Mouse (Mus musculus): ENCODE data around the gene Cfap99. TPM values are rescaled to one million over a fixed set of nuclear protein-coding genes. Genes with fewer than 3 reads are reported as not detected.

The Cfap99 gene
- polyA plus RNA-seq, 1 experiment from 2014 or later = 0.08 TPM

DNA sequence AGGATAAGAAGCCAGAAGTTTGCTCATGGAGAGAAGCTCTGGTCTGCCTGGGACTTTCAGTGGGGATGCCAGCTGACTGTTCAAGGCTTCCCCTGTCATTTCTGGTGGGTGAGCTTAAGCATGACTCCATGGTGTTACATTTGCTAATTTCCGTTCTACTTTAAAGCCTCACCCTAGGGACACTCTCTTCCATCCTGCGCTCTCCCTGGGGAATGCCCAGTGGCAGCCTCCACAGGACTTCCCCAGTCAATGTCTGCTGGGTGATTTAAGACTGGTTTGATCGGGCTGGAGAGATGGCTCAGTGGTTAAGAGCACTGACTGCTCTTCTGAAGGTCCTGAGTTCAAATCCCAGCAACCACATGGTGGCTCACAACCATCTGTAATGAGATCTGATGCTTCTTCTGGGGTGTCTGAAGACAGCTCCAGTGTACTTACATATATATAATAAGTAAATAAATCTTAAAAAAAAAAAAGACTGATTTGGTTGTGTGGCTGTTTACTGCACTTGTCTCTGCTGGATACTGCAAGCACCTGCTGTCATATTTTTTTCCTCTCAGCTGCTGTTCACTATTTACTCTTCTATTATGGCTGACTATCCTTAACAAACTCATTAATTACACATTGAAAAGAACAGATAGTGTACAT lies 29.1 kb upstream of the Cfap99 start:
- Histone ChIP-seq H3K36me3 (no peaks in the 10 kb centered on the region), H3K4me3 (no peak overlapping the region), H3K9me3 (replicated peaks) (no peaks in the 10 kb centered on the region), H3K4me2 (no peak overlapping the region), H3K27me3 (no peaks in the 10 kb centered on the region), H3K4me1 (replicated peaks) (no peaks in the 10 kb centered on the region), H3K9ac (no peak overlapping the region), H3K27ac (no peak overlapping the region)
- WGBS = 71% methylated on average over 3 of the region's 3 CpGs
- no peak for ATAC-seq (replicated peaks; ENCODE audit: insufficient number of reproducible peaks, insufficient read depth, low FRiP score, low read depth)

DNA sequence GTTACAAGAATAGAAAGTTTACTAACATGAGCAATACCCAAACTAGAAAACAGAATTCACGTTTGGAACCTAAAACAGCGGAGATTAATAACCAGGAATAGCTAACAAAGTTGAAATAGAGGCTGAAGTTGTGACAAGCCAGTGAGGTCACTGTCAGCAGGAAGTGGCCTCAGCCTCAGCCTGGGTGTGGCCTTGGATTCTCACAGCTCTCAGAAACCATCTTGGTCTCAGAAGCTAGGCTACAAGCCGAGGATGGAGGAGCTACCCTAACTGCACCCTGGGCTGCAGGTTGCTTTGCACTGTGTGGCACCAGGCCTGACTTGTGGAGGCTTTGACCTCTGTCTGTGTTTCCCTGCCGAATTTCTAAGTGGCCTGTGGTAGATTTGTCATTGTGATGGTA lies 22.3 kb upstream of the Cfap99 start:
- Histone ChIP-seq H3K9ac (no peak overlapping the region), H3K4me2 (no peak overlapping the region), H3K27me3 (no peaks in the 10 kb centered on the region), H3K36me3 (no peaks in the 10 kb centered on the region), H3K9me3 (replicated peaks) (no peaks in the 10 kb centered on the region), H3K4me1 (replicated peaks) (peaks cover 3% of the 10 kb centered on the region; the same call in 1 of the 2 replicates), H3K4me3 (no peak overlapping the region), H3K27ac (no peak overlapping the region)
- ATAC-seq (replicated peaks; ENCODE audit: insufficient number of reproducible peaks, insufficient read depth, low FRiP score, low read depth) = no peak
- 57% methylated on average over 4 of the region's 4 CpGs for WGBS

DNA sequence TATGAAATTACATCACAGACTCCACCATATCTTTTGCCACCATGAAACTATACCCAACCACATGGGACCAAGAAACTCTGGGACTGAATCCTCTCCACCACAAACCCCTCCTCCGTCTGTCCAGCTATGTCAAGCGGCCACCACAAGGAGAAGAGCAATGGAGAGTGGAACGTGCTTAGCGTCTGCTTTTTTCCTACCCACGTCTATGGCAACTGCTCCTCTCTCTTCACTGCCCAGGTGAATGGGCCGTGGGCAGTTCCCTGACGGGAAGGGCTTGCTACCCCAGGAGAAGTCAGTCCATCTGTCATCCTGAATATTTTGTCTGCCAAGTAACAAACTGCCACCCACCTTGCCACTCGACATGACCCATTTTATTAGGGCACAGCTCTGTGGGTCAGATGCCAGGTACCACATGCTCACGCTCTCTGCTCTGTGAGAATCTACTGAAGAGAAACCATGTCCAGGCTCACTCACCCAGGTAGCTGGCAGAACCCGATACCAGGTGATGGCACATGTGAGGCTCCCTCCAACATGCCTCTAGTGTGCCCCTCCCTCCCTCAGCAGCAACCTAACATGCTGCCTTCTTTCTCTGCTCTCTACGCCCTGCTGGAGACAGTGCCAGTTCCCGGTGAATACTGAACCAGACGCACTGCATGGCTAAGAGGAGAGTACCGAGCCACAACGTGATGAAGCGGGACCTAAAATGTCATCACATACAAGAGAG lies 19.0 kb upstream of the Cfap99 start:
- no peak overlapping the region for H3K4me3 ChIP-seq
- WGBS = 72% methylated on average over 16 of the region's 16 CpGs
- H3K4me2 ChIP-seq = 0 out of 2 replicates have a peak overlapping the region, but pooled peaks have one; percentile 15
- H3K27me3 ChIP-seq = no peaks in the 10 kb centered on the region
- H3K27ac ChIP-seq = no peak overlapping the region
- H3K9ac ChIP-seq = no peak overlapping the region
- H3K36me3 ChIP-seq = no peaks in the 10 kb centered on the region
- ATAC-seq (replicated peaks; ENCODE audit: insufficient number of reproducible peaks, insufficient read depth, low FRiP score, low read depth) = no peak
- H3K4me1 ChIP-seq (replicated peaks) = peaks cover 3% of the 10 kb centered on the region; the same call in 1 of the 2 replicates
- no peaks in the 10 kb centered on the region for H3K9me3 ChIP-seq (replicated peaks)

DNA sequence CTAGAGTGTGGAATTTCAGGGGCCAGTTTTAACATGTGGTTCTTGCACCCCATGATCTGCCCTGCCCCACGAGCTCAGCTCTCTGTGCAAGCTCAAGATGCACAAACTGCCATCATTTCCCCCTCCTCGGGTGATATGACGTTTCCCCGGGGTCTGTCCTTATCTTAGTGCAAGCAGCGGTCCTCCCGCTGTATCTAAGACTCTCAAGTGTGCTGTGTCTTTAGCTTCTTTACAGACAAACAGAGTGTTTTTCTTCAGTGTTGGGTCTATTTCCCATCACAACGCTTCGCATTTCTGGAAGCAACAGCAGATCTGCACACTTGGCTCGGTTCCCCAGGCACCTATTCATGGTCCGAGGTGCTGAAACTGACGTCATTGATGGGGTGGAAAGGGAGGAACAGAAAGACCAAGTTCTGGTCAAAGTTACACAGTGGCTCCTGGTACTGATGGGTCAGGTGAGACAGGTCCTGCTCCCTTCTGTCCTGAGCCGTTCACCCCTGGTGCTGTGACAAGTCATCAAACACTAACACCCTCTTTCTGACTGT lies 18.4 kb upstream of the Cfap99 start:
- WGBS = 38% methylated on average over 12 of the region's 12 CpGs
- no peaks in the 10 kb centered on the region for H3K36me3 ChIP-seq
- peaks cover 3% of the 10 kb centered on the region; the same call in 1 of the 2 replicates for H3K4me1 ChIP-seq (replicated peaks)
- no peak for ATAC-seq (replicated peaks; ENCODE audit: insufficient number of reproducible peaks, insufficient read depth, low FRiP score, low read depth)
- H3K27me3 ChIP-seq = no peaks in the 10 kb centered on the region
- 0 out of 2 replicates have a peak overlapping the region, but pooled peaks have one; percentile 15 for H3K4me2 ChIP-seq
- no peak overlapping the region for H3K9ac ChIP-seq
- no peak overlapping the region for H3K27ac ChIP-seq
- no peaks in the 10 kb centered on the region for H3K9me3 ChIP-seq (replicated peaks)
- H3K4me3 ChIP-seq = no peak overlapping the region

DNA sequence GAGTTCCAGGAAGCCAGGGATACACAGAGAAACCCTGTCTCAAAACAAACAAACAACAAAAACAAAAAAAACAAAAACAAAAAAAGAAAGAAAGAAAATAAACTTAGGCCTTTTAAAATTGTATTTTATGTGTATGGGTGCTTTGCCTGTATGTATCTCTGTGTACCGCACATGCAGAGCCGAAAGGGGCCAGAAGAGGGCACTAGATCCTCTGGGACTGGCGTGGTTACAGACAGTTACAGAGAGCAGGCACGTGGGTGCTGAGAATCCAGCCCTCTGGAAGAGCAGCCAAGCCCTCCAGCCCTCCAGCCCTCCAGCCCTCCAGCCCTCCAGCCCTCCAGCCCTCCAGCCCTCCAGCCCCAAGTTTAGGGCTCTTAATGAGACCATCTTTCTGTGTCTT lies 16.7 kb upstream of the Cfap99 start:
- Histone ChIP-seq H3K9me3 (replicated peaks) (no peaks in the 10 kb centered on the region), H3K36me3 (no peaks in the 10 kb centered on the region), H3K4me3 (no peak overlapping the region), H3K27ac (no peak overlapping the region), H3K9ac (no peak overlapping the region), H3K4me1 (replicated peaks) (peaks cover 6% of the 10 kb centered on the region; the same call in 1 of the 2 replicates), H3K27me3 (no peaks in the 10 kb centered on the region), H3K4me2 (no peak overlapping the region)
- WGBS = 36% methylated on average over 4 of the region's 4 CpGs
- no peak for ATAC-seq (replicated peaks; ENCODE audit: insufficient number of reproducible peaks, insufficient read depth, low FRiP score, low read depth)

DNA sequence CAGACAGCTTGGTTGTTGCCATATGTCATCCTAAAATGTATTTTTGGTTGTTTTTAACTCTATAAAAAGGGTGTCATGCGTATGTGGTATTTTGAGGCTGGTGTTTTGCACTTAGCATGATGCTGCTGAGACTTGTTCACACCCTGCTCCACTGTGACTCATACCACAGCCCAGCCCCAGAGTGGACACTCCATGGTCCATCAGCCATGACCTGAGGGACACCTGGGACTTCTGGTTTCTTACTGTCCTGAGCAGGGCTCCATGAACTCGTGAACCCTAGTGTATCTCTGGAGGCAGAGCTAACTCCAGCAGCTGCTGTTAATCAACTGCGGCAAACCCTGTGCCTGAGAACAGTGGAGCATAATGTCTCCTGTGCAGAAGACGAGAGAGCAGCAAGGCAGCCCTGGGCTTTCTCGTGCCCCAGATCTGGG lies 15.1 kb upstream of the Cfap99 start:
- Histone ChIP-seq H3K4me1 (replicated peaks) (peaks cover 6% of the 10 kb centered on the region; the same call in 1 of the 2 replicates), H3K4me3 (no peak overlapping the region), H3K27ac (no peak overlapping the region), H3K9ac (no peak overlapping the region), H3K4me2 (no peak overlapping the region), H3K36me3 (no peaks in the 10 kb centered on the region), H3K27me3 (no peaks in the 10 kb centered on the region), H3K9me3 (replicated peaks) (no peaks in the 10 kb centered on the region)
- no peak for ATAC-seq (replicated peaks; ENCODE audit: insufficient number of reproducible peaks, insufficient read depth, low FRiP score, low read depth)
- 67% methylated on average over 5 of the region's 5 CpGs for WGBS

DNA sequence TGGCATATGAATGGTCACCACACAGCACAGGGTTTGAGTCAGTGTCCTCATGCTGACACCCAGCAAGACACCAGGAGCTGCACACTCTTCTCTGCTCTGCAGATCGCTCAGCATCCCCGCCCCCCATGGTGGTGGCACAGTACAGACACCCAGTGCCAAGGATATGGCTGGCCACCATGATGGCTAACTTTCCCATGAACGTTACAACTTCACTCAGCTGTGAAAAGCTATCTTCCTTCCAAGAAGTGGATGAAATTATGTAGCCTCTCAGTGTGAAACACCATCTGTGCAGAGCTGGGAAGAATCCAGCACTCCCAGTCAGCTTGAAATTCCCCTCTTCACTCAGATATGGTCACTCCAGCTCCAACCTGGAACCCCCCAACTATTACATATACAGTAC lies 14.1 kb upstream of the Cfap99 start:
- no peak overlapping the region for H3K4me2 ChIP-seq
- H3K4me3 ChIP-seq = no peak overlapping the region
- H3K36me3 ChIP-seq = no peaks in the 10 kb centered on the region
- no peak overlapping the region for H3K27ac ChIP-seq
- H3K9me3 ChIP-seq (replicated peaks) = no peaks in the 10 kb centered on the region
- 73% methylated on average over 3 of the region's 3 CpGs for WGBS
- no peaks in the 10 kb centered on the region for H3K27me3 ChIP-seq
- no peak overlapping the region for H3K9ac ChIP-seq
- no peak for ATAC-seq (replicated peaks; ENCODE audit: insufficient number of reproducible peaks, insufficient read depth, low FRiP score, low read depth)
- H3K4me1 ChIP-seq (replicated peaks) = peaks cover 6% of the 10 kb centered on the region; the same call in 1 of the 2 replicates

DNA sequence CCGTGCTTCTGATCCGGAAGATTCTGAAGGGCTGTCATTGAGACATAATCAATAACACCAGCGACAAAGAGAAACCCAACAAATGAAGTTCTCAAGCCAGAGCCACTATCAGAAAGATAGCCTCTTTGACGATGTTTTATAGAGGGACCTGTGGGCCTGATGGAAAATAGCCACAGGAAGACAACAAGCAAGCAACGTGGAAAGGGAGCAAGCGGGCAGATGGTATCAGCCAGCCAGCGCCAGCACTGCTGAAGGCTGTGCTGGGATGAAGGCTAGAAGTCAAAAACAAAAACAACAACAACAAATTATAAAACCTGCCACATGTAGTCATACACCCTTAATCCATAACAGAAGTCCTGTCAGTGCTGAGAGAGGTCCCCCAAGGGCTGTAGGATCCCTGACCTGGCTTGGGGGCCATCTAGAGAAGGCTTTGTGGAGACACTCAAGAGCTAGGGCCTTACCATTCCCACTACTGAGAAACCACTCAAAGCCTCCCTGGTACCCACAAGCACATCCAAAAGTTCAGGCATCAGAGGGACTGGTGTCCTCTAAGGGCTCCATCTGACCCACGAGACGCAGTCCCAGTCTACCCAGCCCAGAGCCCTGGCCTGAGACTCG lies 13.6 kb upstream of the Cfap99 start:
- Histone ChIP-seq H3K4me3 (no peak overlapping the region), H3K36me3 (no peaks in the 10 kb centered on the region), H3K4me1 (replicated peaks) (peaks cover 3% of the 10 kb centered on the region; the same call in 1 of the 2 replicates), H3K9me3 (replicated peaks) (no peaks in the 10 kb centered on the region), H3K4me2 (no peak overlapping the region), H3K27ac (no peak overlapping the region), H3K9ac (no peak overlapping the region), H3K27me3 (no peaks in the 10 kb centered on the region)
- WGBS = 85% methylated on average over 10 of the region's 10 CpGs
- ATAC-seq (replicated peaks; ENCODE audit: insufficient number of reproducible peaks, insufficient read depth, low FRiP score, low read depth) = no peak

DNA sequence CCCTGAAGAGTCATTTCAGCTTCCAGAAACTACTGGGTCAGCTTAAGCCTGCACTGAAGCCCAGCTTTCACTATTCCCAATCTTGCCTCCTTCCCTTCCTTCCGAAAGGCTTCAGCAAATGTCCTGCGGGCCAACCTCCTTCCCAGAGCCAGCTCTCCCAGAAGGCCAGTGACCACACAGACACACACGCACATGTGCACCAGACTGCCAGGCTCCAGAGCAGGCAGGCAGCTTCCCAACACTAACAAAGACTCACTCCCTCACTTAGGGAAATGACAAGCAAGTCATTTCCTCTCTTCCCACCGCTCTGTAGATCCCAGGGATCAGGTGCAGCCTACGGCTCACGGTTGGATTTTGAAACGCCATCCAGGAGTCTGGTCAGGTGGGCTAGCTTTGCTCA lies 12.2 kb upstream of the Cfap99 start:
- H3K4me2 ChIP-seq = no peak overlapping the region
- no peak overlapping the region for H3K9ac ChIP-seq
- no peaks in the 10 kb centered on the region for H3K9me3 ChIP-seq (replicated peaks)
- H3K27ac ChIP-seq = no peak overlapping the region
- 61% methylated on average over 7 of the region's 7 CpGs for WGBS
- peaks cover 7% of the 10 kb centered on the region for H3K4me1 ChIP-seq (replicated peaks)
- H3K27me3 ChIP-seq = no peaks in the 10 kb centered on the region
- no peak overlapping the region for H3K4me3 ChIP-seq
- no peaks in the 10 kb centered on the region for H3K36me3 ChIP-seq
- ATAC-seq (replicated peaks; ENCODE audit: insufficient number of reproducible peaks, insufficient read depth, low FRiP score, low read depth) = no peak

DNA sequence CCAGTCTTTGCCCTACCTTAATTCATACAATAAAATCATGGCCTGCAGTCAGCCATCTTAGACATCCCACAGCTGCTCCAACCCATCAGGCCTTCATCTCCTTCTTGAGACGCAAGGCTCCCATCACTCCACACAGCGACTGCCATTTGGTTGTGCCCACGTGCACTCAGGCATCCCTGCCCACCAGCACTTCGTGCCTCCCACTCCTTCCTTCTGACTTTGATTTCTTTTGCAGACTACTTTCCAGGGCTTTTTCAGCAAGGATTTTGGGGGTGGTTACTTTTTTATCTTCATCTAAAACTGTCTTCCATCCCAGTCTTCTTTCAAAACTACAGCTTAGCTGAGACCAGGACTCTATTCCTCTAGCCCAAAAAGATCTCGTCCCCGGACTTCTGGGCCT lies 11.7 kb upstream of the Cfap99 start:
- no peak overlapping the region for H3K4me3 ChIP-seq
- 71% methylated on average over 6 of the region's 6 CpGs for WGBS
- H3K9me3 ChIP-seq (replicated peaks) = no peaks in the 10 kb centered on the region
- no peaks in the 10 kb centered on the region for H3K36me3 ChIP-seq
- no peaks in the 10 kb centered on the region for H3K27me3 ChIP-seq
- no peak overlapping the region for H3K27ac ChIP-seq
- ATAC-seq (replicated peaks; ENCODE audit: insufficient number of reproducible peaks, insufficient read depth, low FRiP score, low read depth) = no peak
- peaks cover 11% of the 10 kb centered on the region for H3K4me1 ChIP-seq (replicated peaks)
- no peak overlapping the region for H3K9ac ChIP-seq
- no peak overlapping the region for H3K4me2 ChIP-seq

DNA sequence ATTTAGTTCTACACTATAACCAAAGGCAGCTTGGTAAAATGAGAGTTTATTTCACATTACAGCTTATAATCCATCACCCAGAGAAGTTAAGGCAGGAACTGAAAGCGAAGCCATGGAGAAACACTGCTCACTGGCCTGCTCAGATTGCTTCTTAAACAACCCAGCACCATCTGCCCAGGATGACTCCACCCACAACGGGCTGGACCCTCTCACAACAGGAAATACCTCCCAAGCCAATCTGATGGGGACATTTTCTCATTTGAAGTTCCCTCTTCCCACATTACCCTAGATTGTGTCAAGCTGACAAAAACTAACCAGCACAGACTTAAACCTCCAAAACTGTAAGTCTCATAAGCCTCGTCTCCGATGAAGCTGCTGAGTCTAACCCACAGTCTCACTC lies 10.3 kb upstream of the Cfap99 start:
- H3K36me3 ChIP-seq = no peaks in the 10 kb centered on the region
- no peaks in the 10 kb centered on the region for H3K9me3 ChIP-seq (replicated peaks)
- no peak for ATAC-seq (replicated peaks; ENCODE audit: insufficient number of reproducible peaks, insufficient read depth, low FRiP score, low read depth)
- 69% methylated on average over 4 of the region's 4 CpGs for WGBS
- peaks cover 11% of the 10 kb centered on the region for H3K4me1 ChIP-seq (replicated peaks)
- no peak overlapping the region for H3K27ac ChIP-seq
- no peak overlapping the region for H3K9ac ChIP-seq
- H3K4me3 ChIP-seq = no peak overlapping the region
- no peaks in the 10 kb centered on the region for H3K27me3 ChIP-seq
- H3K4me2 ChIP-seq = no peak overlapping the region

Measured in heart, embryonic 15.5 days (tissue).